Mouse (Mus musculus) heart, adult 11 months (tissue): ENCODE data around the gene Mrpl20.

Source experiments
- DNase-seq: peaks from one replicate; pipeline ENCODE4 v3.0.0; 2022

Gene Mrpl20

DNA sequence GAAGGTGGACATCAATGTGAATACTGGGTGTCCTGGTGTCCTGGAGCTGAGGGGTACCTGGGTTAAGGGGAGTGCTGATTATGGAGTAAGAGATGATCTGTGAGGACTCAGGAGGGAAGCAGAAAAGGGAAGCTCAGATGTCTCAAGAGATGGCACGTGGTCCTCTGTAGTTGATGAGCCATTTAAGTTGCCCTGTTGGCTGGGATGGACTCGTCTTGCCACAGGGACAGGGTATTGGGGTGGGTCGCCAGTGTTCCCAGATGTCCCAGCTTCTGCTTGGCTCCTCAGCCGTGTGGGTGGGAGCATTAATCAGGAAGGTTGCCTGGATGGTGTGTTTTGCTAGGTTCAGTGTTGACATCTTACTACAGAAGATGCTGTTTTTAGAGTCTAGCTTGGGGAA lies 30.6 kb downstream of the Mrpl20 start:
- DNase-seq: peak; percentile 94

GRCm38 (mm10) chr4:155833836-155834235 lies 31.2 kb downstream of the Mrpl20 start:
- peak; percentile 98 for DNase-seq

GRCm38 (mm10) chr4:155837404-155838010 lies 34.8 kb downstream of the Mrpl20 start:
- peak; percentile 99 for DNase-seq

DNA sequence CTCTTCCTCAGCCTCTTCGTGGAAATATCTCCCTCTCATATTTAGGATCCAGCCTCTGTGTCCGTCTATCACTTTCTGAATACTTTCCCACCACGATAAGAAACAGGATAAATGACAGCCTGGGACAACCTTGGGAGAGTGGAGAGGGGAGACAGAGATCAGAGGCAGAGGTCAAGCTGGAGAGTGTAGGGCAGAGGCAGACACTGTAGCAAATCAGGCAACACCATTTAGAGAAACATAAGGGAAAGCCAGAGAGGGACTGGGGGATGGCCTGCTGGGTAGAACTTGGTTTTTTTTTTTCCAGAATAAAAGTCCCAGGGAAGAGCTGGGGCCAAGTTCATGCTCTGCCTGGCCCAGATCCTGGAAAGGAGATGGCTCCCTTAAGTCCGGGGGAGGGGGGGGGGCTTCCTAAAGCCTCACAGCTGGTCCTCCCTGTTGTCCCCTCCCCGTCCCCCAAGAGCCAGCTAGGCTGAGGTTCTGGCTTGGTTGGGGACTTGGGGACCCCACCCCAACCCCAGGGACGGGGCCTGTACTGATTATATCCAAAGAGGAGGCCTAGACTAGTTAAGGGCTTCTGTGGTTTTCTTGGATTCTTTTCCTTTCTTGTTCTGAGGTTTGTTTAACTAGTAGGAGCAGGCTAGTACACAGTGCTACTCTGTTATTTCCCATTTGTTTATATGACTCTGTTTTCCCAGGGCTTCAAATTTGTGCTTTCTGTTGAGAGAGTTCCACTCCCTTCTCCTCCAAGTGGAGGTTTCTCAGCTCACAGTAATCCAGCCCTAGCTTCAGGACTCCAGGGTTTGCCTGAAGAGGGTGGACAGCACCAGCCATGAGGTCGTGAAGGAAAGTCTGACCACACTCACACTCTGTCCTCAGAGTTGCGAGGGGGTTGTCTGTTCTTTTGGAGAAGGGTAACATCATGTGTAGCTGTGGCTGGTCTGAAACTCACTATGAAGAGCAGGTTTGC lies 35.8 kb downstream of the Mrpl20 start:
- peak; percentile 98 for DNase-seq

- DNase-seq: peak; percentile 100
These were observed 36.8 kb downstream of the Mrpl20 start, which contains the start of gene Mxra8 for GRCm38 (mm10) chr4:155839483-155839910. Gene Mxra8, plus strand, starts transcription at chr4:155839680.

GRCm38 (mm10) chr4:155840076-155841002 lies 37.7 kb downstream of the Mrpl20 start:
- no peak for DNase-seq

DNA sequence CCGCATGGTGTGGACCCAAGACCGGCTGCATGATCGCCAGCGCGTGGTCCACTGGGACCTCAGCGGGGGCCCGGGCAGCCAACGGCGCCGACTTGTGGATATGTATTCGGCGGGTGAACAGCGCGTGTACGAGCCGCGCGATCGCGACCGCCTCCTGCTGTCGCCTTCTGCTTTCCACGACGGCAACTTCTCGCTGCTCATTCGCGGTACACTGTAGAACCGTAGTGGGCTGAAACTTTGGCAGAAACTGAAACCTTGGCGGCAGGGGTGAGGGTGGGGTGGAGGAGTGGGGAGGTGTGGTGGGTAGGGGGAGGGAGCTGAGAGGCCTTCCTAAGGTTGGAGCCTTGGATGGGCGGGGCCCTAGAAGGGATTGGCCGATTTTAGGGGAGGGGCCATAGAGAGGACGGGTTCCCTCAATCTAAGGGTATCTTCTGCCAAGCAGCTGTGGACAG lies 38.4 kb downstream of the Mrpl20 start:
- DNase-seq: peak; percentile 98

- peak; percentile 94 for DNase-seq
These were observed 39.1 kb downstream of the Mrpl20 start for GRCm38 (mm10) chr4:155841651-155842270.

DNA sequence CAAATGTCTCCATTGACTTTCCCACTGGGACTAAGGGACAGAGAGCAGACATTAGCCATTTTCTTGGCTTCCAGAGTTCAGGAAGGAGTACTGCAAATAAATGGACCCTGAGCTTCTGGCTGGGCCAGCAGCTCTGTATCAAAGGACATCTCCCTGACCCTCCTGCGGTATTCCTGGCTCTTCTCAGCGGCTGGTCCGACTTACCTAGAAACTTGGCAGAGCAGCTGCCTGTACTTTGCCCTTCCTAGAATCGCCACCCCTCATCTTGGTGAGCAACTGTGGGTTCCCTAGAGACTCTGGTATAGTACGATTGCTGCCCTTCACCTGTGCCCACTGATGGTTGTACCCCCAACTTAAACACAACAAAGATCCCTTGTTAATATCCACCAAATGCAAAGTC lies 40.6 kb downstream of the Mrpl20 start:
- peak; percentile 86 for DNase-seq

- peak; percentile 99 for DNase-seq
These were observed 44.3 kb downstream of the Mrpl20 start, which contains the start of gene Dvl1 for GRCm38 (mm10) chr4:155846871-155847578. Gene Dvl1, plus strand, starts transcription at chr4:155847402.

- DNase-seq: peak; percentile 96
These were observed 45.1 kb downstream of the Mrpl20 start for GRCm38 (mm10) chr4:155847591-155848352.

GRCm38 (mm10) chr4:155848434-155849095 lies 45.9 kb downstream of the Mrpl20 start:
- peak; percentile 92 for DNase-seq

GRCm38 (mm10) chr4:155849391-155849790 lies 46.7 kb downstream of the Mrpl20 start:
- peak; percentile 91 for DNase-seq

DNA sequence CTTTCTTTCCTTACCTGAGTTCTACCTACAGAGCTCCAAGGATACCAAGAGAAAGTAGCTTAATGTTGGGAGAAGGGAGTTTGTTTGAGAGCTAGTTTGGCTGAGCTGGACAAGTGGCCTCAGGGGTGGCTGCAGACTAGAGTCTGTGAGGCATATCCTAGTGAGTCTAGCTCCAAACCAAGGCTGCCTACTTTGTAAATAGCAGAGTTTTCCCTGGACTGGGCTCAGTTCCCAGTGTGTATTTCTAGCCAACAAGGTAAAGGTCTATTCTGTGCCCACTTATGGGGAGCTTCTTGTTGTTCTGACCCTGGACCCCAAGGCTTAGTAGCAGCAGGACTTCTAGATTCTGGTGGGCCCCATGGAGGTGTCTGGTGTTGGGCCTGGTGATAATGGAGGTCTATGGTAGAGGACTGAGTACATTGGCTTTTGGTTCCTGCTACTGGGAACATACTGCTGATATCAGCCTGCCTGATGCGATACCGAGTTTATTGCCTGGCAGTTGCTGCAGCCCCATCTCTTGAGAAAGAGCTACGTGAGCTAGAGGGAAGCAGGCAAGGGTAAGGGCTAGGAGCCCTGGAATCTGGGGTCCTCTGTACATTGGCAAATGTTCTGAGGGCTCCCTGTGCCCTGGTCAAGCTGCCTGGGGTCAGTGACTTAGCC lies 47.2 kb downstream of the Mrpl20 start:
- peak; percentile 87 for DNase-seq

- DNase-seq: peak; percentile 88
These were observed 48.7 kb downstream of the Mrpl20 start for GRCm38 (mm10) chr4:155851368-155851767.

- peak; percentile 94 for DNase-seq
These were observed 49.3 kb downstream of the Mrpl20 start for GRCm38 (mm10) chr4:155851951-155852411.

GRCm38 (mm10) chr4:155853421-155853820 lies 50.7 kb downstream of the Mrpl20 start:
- peak; percentile 91 for DNase-seq

DNA sequence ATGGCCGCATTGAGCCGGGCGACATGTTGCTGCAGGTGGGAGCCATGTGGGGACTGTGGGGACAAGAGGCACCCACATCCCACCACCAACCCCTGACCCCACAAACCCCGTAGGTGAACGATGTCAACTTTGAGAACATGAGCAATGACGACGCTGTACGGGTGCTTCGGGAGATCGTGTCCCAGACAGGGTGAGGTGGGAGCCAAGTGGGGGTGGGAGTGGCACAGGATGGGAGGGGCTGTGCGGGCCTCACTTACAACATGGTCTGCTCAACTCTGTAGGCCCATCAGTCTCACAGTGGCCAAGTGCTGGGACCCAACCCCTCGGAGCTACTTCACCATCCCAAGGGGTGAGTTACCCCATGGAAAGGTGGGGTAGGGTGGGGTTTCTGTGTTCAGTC lies 52.3 kb downstream of the Mrpl20 start:
- DNase-seq: no peak

DNA sequence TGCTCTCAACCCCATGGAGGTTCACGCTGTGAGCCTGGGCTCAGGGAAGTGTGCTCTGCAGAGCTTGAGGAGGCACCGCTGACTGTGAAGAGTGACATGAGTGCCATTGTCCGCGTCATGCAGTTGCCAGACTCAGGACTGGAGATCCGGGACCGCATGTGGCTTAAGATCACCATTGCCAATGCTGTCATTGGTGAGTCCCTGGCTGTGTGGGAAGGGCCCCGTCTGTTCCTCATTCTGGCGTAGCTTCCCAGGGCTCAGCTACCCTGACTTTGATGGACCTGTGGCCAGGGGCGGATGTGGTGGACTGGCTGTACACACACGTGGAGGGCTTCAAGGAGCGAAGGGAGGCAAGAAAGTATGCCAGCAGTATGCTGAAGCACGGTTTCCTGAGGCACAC lies 53.4 kb downstream of the Mrpl20 start:
- DNase-seq: peak; percentile 84
